Mouse (Mus musculus) ovary, postnatal 10 days (tissue): Measurements from ENCODE around the gene Scn10a.

Source experiments
- DNase-seq: peaks from one replicate; pipeline ENCODE4 v3.0.0; 2022; ENCODE audit warnings: low spot score

Gene Scn10a

GRCm38 (mm10) chr9:119574366-119574765 lies 144.8 kb downstream of the Scn10a start:
- DNase-seq: no peak

GRCm38 (mm10) chr9:119573009-119573408 lies 146.1 kb downstream of the Scn10a start:
- no peak for DNase-seq

GRCm38 (mm10) chr9:119571411-119571888 lies 147.7 kb downstream of the Scn10a start:
- no peak for DNase-seq

- no peak for DNase-seq
Measured at GRCm38 (mm10) chr9:119570652-119571051, 148.5 kb downstream of the Scn10a start.

- no peak for DNase-seq
Measured at GRCm38 (mm10) chr9:119568732-119569131, 150.4 kb downstream of the Scn10a start.

- DNase-seq: no peak
Measured at GRCm38 (mm10) chr9:119567800-119568199, 151.3 kb downstream of the Scn10a start.

- DNase-seq: no peak
Measured at GRCm38 (mm10) chr9:119566214-119566613, 152.9 kb downstream of the Scn10a start.

GRCm38 (mm10) chr9:119564803-119565202 lies 154.3 kb downstream of the Scn10a start:
- no peak for DNase-seq

- DNase-seq: no peak
Measured at GRCm38 (mm10) chr9:119563617-119564016, 155.5 kb downstream of the Scn10a start.

GRCm38 (mm10) chr9:119562256-119562655 lies 156.9 kb downstream of the Scn10a start:
- no peak for DNase-seq

- no peak for DNase-seq
Measured at GRCm38 (mm10) chr9:119561746-119562145, 157.4 kb downstream of the Scn10a start.

- no peak for DNase-seq
Measured at GRCm38 (mm10) chr9:119559537-119560276, 159.4 kb downstream of the Scn10a start.
